Mouse (Mus musculus): ENCODE results near the gene Cryba4. TPM values are rescaled to one million over a fixed set of nuclear protein-coding genes. Genes with fewer than 3 reads are reported as not detected.
A peak's percentile ranks its signal among the peaks of the same experiment; 100 is the strongest.

Cryba4 gene
- total and polyA plus RNA-seq, 3 experiments, result 0.39 to 0.77 TPM; not detected in 1

- TF ChIP-seq USF2 (IDR thresholded peaks at IDR 0.05; ENCODE audit: borderline replicate concordance in 1 of 2, insufficient read depth in 1 of 2, low read depth in 1 of 2, low read length in 2 of 2) (peak in 1 of 2 experiments; percentile 50; a peak in 1 of 4 replicates), GABPA (IDR thresholded peaks at IDR 0.05; ENCODE audit: low read depth, low read length) (no peak), TAL1 (IDR thresholded peaks at IDR 0.05; ENCODE audit: low read length) (no peak), SMC3 (IDR thresholded peaks at IDR 0.05; ENCODE audit: low read depth, low read length) (no peak), EP300 (IDR thresholded peaks at IDR 0.05; ENCODE audit: low read depth in 1 of 2, low read length in 2 of 2) (no peak), MEF2A (IDR thresholded peaks at IDR 0.05; ENCODE audit: extremely low read depth, insufficient replicate concordance, low read depth, low read length, poor library complexity, severe bottlenecking) (no peak), ZNF384 (IDR thresholded peaks at IDR 0.05; ENCODE audit: low read depth, low read length) (no peak), ELF1 (IDR thresholded peaks at IDR 0.05; ENCODE audit: low read depth, low read length) (no peak), MYC (IDR thresholded peaks at IDR 0.05; ENCODE audit: low read depth, low read length) (peak; percentile 57; the same call in 1 of the 2 replicates)
These were observed 24.6 kb upstream of the Cryba4 start (continued) for GRCm38 (mm10) chr5:112276907-112277348.

- H3K9me3 ChIP-seq (replicated peaks; ENCODE audit: insufficient read depth, low read length), result no peaks in the 10 kb centered on the region
- peak within 1 kb of the TSS; percentile 87 for H3K9ac ChIP-seq (ENCODE audit: control insufficient read depth, low read depth, low read length, poor library complexity, severe bottlenecking)
- H3K36me3 ChIP-seq (ENCODE audit: control insufficient read depth in 1 of 2, insufficient read depth in 2 of 2, low read length in 2 of 2), result peaks cover 0 to 28% of the 10 kb centered on the region in 2 experiments; a peak in 2 of 4 replicates
- peak within 1 kb of the TSS; percentile 83 to 86 for H3K4me3 ChIP-seq (ENCODE audit: control insufficient read depth in 1 of 2, insufficient read depth in 1 of 2, low read depth in 2 of 2, low read length in 2 of 2)
- peak within 1 kb of the TSS; percentile 50 for H3K27ac ChIP-seq (ENCODE audit: control insufficient read depth, low read depth, low read length)
- H3K27me3 ChIP-seq (ENCODE audit: control insufficient read depth in 1 of 2, insufficient read depth in 2 of 2, low read length in 2 of 2), result no peaks in the 10 kb centered on the region
- H3K4me1 ChIP-seq (ENCODE audit: control insufficient read depth in 1 of 2, insufficient read depth in 2 of 2, low read length in 2 of 2), result peaks cover 6 to 47% of the 10 kb centered on the region in 2 experiments
- H3K79me2 ChIP-seq (ENCODE audit: control insufficient read depth, insufficient read depth, low read length, poor library complexity), result peaks cover 47% of the 10 kb centered on the region
- peak; percentile 98 for DNase-seq (ENCODE audit: low read depth, low spot score)
- TF ChIP-seq RCOR1 (IDR thresholded peaks at IDR 0.05; ENCODE audit: low read depth, low read length), result no peak
- TF ChIP-seq ZKSCAN1 (IDR thresholded peaks at IDR 0.05; ENCODE audit: low read depth, low read length), result no peak
- peak; percentile 45; the same call in 1 of the 2 replicates for TF ChIP-seq TBP (IDR thresholded peaks at IDR 0.05; ENCODE audit: low read depth, low read length)
- no peak for TF ChIP-seq UBTF (IDR thresholded peaks at IDR 0.05; ENCODE audit: borderline replicate concordance, insufficient read depth, low read depth, low read length)
- no peak for TF ChIP-seq MYB (IDR thresholded peaks at IDR 0.05; ENCODE audit: low read depth, low read length)
- TF ChIP-seq MAX (IDR thresholded peaks at IDR 0.05; ENCODE audit: low read length), result no peak
- TF ChIP-seq BHLHE40 (IDR thresholded peaks at IDR 0.05; ENCODE audit: borderline replicate concordance, low read depth, low read length), result no peak
- TF ChIP-seq RAD21 (IDR thresholded peaks at IDR 0.05; ENCODE audit: low read depth, low read length), result no peak
- TF ChIP-seq POLR2A (IDR thresholded peaks at IDR 0.05; ENCODE audit: control insufficient read depth in 1 of 2, insufficient read depth in 1 of 2, low read depth in 1 of 2, low read length in 2 of 2, poor library complexity in 1 of 2), result peak; percentile 79 to 80; a peak in 3 of 4 replicates
- no peak for TF ChIP-seq CHD2 (IDR thresholded peaks at IDR 0.05; ENCODE audit: low read length)
- TF ChIP-seq ZNF384 (IDR thresholded peaks at IDR 0.05; ENCODE audit: low read depth, low read length), result no peak
- TF ChIP-seq ZMIZ1 (IDR thresholded peaks at IDR 0.05; ENCODE audit: low read depth, low read length), result peak; percentile 50; the same call in 1 of the 2 replicates
- no peak for TF ChIP-seq MEF2A (IDR thresholded peaks at IDR 0.05; ENCODE audit: extremely low read depth, insufficient replicate concordance, low read depth, low read length, poor library complexity, severe bottlenecking)
- TF ChIP-seq TCF12 (IDR thresholded peaks at IDR 0.05; ENCODE audit: low read depth, low read length), result no peak; the same call in 1 of the 2 replicates
- TF ChIP-seq NRF1 (IDR thresholded peaks at IDR 0.05; ENCODE audit: insufficient read depth, low read depth, low read length, poor library complexity, severe bottlenecking), result peak; percentile 76
- peak; percentile 19; the same call in 1 of the 2 replicates for TF ChIP-seq USF1 (IDR thresholded peaks at IDR 0.05; ENCODE audit: low read depth, low read length)
- TF ChIP-seq SMC3 (IDR thresholded peaks at IDR 0.05; ENCODE audit: low read depth, low read length), result no peak
- TF ChIP-seq GABPA (IDR thresholded peaks at IDR 0.05; ENCODE audit: low read depth, low read length), result no peak
- TF ChIP-seq EP300 (IDR thresholded peaks at IDR 0.05; ENCODE audit: low read depth in 1 of 2, low read length in 2 of 2), result no peak
- peak; percentile 46; the same call in 1 of the 2 replicates for TF ChIP-seq MXI1 (IDR thresholded peaks at IDR 0.05; ENCODE audit: low read depth, low read length)
- TF ChIP-seq ETS1 (IDR thresholded peaks at IDR 0.05; ENCODE audit: low read depth, low read length), result no peak
- peak; percentile 85 for TF ChIP-seq NELFE (IDR thresholded peaks at IDR 0.05; ENCODE audit: low read depth, low read length)
- TF ChIP-seq JUND (IDR thresholded peaks at IDR 0.05; ENCODE audit: low read depth, low read length), result no peak
- TF ChIP-seq USF2 (IDR thresholded peaks at IDR 0.05; ENCODE audit: borderline replicate concordance in 1 of 2, insufficient read depth in 1 of 2, low read depth in 1 of 2, low read length in 2 of 2), result no peak
- TF ChIP-seq GATA1 (IDR thresholded peaks at IDR 0.05; ENCODE audit: low read depth, low read length), result no peak
- no peak for TF ChIP-seq MAFK (IDR thresholded peaks at IDR 0.05; ENCODE audit: borderline replicate concordance, low read depth, low read length)
- no peak for TF ChIP-seq TAL1 (IDR thresholded peaks at IDR 0.05; ENCODE audit: low read length)
- no peak for TF ChIP-seq SIN3A (IDR thresholded peaks at IDR 0.05; ENCODE audit: low read length)
- no peak for TF ChIP-seq CTCF (IDR thresholded peaks at IDR 0.05 in 2 of 3, conservative IDR thresholded peaks at IDR 0.05 in 1 of 3; ENCODE audit: control insufficient read depth in 1 of 3, insufficient read depth in 1 of 3, low read depth in 2 of 3, low read length in 3 of 3, poor library complexity in 1 of 3, severe bottlenecking in 1 of 3)
- TF ChIP-seq ZC3H11A (IDR thresholded peaks at IDR 0.05; ENCODE audit: low read depth, low read length), result no peak
These were observed 24.1 kb upstream of the Cryba4 start, which contains the start of gene Tpst2 for GRCm38 (mm10) chr5:112276267-112276873. Gene Tpst2, plus strand, starts transcription at chr5:112276691.
